Mouse (Mus musculus): ENCODE data around the gene Irs3. TPM values are rescaled to one million over a fixed set of nuclear protein-coding genes. Genes with fewer than 3 reads are reported as not detected.
"Not testable (repeated sequence)": the region's sequence is repeated elsewhere in the genome, so short reads cannot be mapped to it uniquely, and the experiment has no call there.

Irs3 gene
- polyA plus RNA-seq, 1 experiment from 2014 or later: 0.20 TPM

DNA sequence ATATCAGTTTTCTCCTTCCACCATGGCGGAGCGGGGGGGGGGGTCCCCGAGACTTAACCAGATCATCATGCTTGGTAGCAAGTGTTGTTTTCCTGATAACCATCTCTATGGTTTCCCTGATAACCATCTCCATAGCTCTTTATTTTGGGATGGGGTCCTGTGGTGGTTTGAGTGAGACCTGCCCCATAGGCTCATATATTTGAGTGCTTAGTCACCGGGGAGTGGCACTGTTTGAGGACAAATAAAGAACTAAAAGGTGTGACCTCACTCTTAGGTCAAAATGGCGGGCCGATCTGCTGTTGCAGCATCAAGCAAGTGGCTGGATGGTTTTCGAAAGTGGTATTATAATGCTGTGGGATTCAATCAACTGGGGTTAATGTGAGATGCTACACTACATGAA lies 30.2 kb downstream of the Irs3 start:
- Histone ChIP-seq H3K36me3 (no peaks in the 10 kb centered on the region), H3K4me2 (no peak overlapping the region), H3K9me3 (replicated peaks) (no peaks in the 10 kb centered on the region), H3K27me3 (replicated peaks) (no peaks in the 10 kb centered on the region), H3K27ac (ENCODE audit: poor library complexity, severe bottlenecking) (no peak overlapping the region), H3K4me1 (replicated peaks) (peaks cover 40% of the 10 kb centered on the region), H3K9ac (no peak overlapping the region), H3K4me3 (no peak overlapping the region)
- no peak for ATAC-seq (ENCODE audit: insufficient number of reproducible peaks, low FRiP score)
- WGBS: 82% methylated on average over 7 of the region's 7 CpGs

- ATAC-seq (ENCODE audit: insufficient number of reproducible peaks, low FRiP score); H3K4me2 ChIP-seq: not testable (repeated sequence)
- 91% methylated on average over 2 of the region's 2 CpGs for WGBS
Measured at GRCm38 (mm10) chr5:137614921-137615320, 30.6 kb downstream of the Irs3 start.

GRCm38 (mm10) chr5:137613550-137613949 lies 32.0 kb downstream of the Irs3 start, which contains the start of gene Pcolce:
TSS of gene Pcolce (minus strand) at chr5:137613784.
- H3K4me3 ChIP-seq: no peak within 1 kb of the TSS
- H3K9ac ChIP-seq: peak within 1 kb of the TSS; percentile 47; the same call in 1 of the 2 replicates
- no peaks in the 10 kb centered on the region for H3K9me3 ChIP-seq (replicated peaks)
- H3K27me3 ChIP-seq (replicated peaks): 0 out of 2 replicates have a peak, but pooled peaks cover 1% of the 10 kb centered on the region
- H3K36me3 ChIP-seq: no peaks in the 10 kb centered on the region; the same call in 1 of the 2 replicates
- no peak within 1 kb of the TSS for H3K4me2 ChIP-seq
- peak within 1 kb of the TSS; percentile 56 for H3K27ac ChIP-seq (ENCODE audit: poor library complexity, severe bottlenecking)
- WGBS: 26% methylated on average over 11 of the region's 11 CpGs
- no peak for ATAC-seq (ENCODE audit: insufficient number of reproducible peaks, low FRiP score)
- H3K4me1 ChIP-seq (replicated peaks): peaks cover 54% of the 10 kb centered on the region

More at GRCm38 (mm10) chr5:137614921-137615320, 30.6 kb downstream of the Irs3 start:
- H3K36me3 ChIP-seq; H3K9ac ChIP-seq; H3K4me3 ChIP-seq; H3K27ac ChIP-seq (ENCODE audit: poor library complexity, severe bottlenecking); H3K27me3 ChIP-seq (replicated peaks); H3K9me3 ChIP-seq (replicated peaks): not testable (repeated sequence)
- H3K4me1 ChIP-seq (replicated peaks): peaks cover 44% of the 10 kb centered on the region

DNA sequence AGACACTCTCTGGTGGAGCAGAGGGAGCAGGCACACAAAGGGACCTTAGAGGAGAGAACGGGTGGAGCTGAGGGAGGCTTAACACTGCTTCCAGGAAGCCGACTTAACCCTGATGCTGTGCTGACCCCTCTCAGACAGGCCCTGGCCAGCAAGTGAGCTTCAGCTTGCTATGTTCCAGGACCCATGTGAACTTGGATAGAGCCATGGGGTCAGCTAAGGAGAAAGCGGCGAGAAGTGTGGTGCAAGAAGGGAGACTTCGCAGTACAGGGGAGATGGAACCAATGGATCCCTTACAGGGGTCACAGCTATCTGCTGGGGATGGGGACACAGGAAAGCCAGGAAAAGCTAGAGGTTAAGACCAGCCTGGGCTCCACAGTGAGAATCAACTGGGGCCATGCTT lies 32.4 kb downstream of the Irs3 start:
- no peak overlapping the region for H3K4me3 ChIP-seq
- no peaks in the 10 kb centered on the region for H3K9me3 ChIP-seq (replicated peaks)
- H3K36me3 ChIP-seq: peaks cover 2% of the 10 kb centered on the region; the same call in 1 of the 2 replicates
- no peak overlapping the region for H3K9ac ChIP-seq
- peaks cover 59% of the 10 kb centered on the region for H3K4me1 ChIP-seq (replicated peaks)
- no peak for ATAC-seq (ENCODE audit: insufficient number of reproducible peaks, low FRiP score)
- 0 out of 2 replicates have a peak overlapping the region, but pooled peaks have one; percentile 56 for H3K27ac ChIP-seq (ENCODE audit: poor library complexity, severe bottlenecking)
- WGBS: 72% methylated on average over 5 of the region's 5 CpGs
- H3K4me2 ChIP-seq: no peak overlapping the region
- H3K27me3 ChIP-seq (replicated peaks): 0 out of 2 replicates have a peak, but pooled peaks cover 6% of the 10 kb centered on the region

- H3K27ac ChIP-seq (ENCODE audit: poor library complexity, severe bottlenecking): peak overlapping the region; percentile 95
- H3K27me3 ChIP-seq (replicated peaks): peaks cover 15% of the 10 kb centered on the region
- ATAC-seq (ENCODE audit: insufficient number of reproducible peaks, low FRiP score): peak; percentile 46
- 8% methylated on average over 6 of the region's 6 CpGs for WGBS
- H3K9me3 ChIP-seq (replicated peaks): no peaks in the 10 kb centered on the region
- H3K4me3 ChIP-seq: peak overlapping the region; percentile 42
- H3K36me3 ChIP-seq: peaks cover 21% of the 10 kb centered on the region
- H3K9ac ChIP-seq: peak overlapping the region; percentile 68
- H3K4me2 ChIP-seq: peak overlapping the region; percentile 64
- peaks cover 63% of the 10 kb centered on the region for H3K4me1 ChIP-seq (replicated peaks)
Measured at GRCm38 (mm10) chr5:137611245-137611602, 34.3 kb downstream of the Irs3 start.

DNA sequence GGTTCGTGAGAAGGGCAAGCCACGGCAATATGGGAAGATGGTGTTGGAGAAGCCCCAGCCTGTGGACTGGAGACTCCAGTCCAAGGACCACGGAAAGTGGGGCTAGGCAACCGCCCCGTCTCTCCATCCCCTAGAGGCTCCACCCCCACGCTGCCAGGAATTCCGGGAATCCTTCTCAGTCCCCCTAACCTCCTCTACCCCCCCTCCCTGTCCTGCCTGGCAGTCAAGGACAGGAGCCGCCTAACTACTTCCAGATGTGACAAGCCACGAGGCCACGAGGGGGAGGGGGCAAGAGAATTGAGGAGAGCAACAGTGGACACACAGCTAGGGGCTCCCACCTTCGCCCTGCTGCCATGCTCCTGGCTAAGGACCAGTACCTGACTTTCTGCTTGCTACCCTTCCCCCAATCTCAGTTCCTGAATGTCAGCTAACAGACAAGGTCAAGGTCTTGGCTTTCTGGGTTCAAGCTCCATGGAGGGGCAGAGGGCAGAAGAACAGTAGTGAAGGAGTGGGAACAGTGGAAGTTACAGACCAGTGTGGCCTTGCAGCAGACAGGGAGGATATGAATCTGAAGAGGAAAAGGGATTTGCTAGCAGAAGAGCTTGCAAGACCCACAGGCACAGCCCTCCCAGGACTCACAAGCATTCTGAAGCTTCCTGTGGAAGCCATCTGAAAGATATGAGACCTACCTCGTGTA lies 34.8 kb downstream of the Irs3 start:
- H3K9me3 ChIP-seq (replicated peaks): no peaks in the 10 kb centered on the region
- peaks cover 15% of the 10 kb centered on the region for H3K27me3 ChIP-seq (replicated peaks)
- WGBS: 2% methylated on average over 12 of the region's 12 CpGs
- H3K4me3 ChIP-seq: peak overlapping the region; percentile 42
- peak overlapping the region; percentile 95 for H3K27ac ChIP-seq (ENCODE audit: poor library complexity, severe bottlenecking)
- peak; percentile 54 for ATAC-seq (ENCODE audit: insufficient number of reproducible peaks, low FRiP score)
- peak overlapping the region; percentile 64 for H3K4me2 ChIP-seq
- peak overlapping the region; percentile 68 for H3K9ac ChIP-seq
- H3K4me1 ChIP-seq (replicated peaks): peaks cover 63% of the 10 kb centered on the region
- peaks cover 26% of the 10 kb centered on the region for H3K36me3 ChIP-seq

DNA sequence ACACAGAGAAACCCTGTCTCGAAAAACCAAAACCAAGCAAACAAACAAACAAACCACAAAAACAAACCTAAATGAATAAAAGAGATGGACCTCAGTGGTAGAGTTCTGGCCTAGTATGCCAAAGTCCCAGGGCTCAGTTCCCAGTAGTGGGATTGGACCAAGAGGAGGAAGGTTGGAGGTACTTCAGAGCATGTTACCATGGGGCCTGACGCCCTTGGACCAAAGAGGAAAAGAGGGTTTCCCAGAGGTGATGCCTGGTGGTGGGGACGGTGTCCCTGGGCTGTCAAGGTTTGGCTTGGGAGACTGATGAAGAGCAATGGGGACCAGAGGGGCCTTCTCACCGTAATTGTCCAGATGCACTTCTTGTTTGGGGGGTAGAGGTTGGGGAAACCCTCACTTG lies 35.5 kb downstream of the Irs3 start:
- WGBS: 57% methylated on average over 4 of the region's 4 CpGs
- peak overlapping the region; percentile 95 for H3K27ac ChIP-seq (ENCODE audit: poor library complexity, severe bottlenecking)
- peaks cover 32% of the 10 kb centered on the region for H3K36me3 ChIP-seq
- H3K9me3 ChIP-seq (replicated peaks): no peaks in the 10 kb centered on the region
- peak overlapping the region; percentile 39; the same call in 1 of the 2 replicates for H3K9ac ChIP-seq
- H3K4me1 ChIP-seq (replicated peaks): peaks cover 63% of the 10 kb centered on the region
- peaks cover 15% of the 10 kb centered on the region for H3K27me3 ChIP-seq (replicated peaks)
- ATAC-seq (ENCODE audit: insufficient number of reproducible peaks, low FRiP score): no peak
- peak overlapping the region; percentile 42 for H3K4me3 ChIP-seq
- H3K4me2 ChIP-seq: peak overlapping the region; percentile 64

GRCm38 (mm10) chr5:137609292-137609691 lies 36.2 kb downstream of the Irs3 start:
- WGBS: 59% methylated on average over 3 of the region's 3 CpGs
- Histone ChIP-seq H3K4me1 (replicated peaks) (peaks cover 63% of the 10 kb centered on the region), H3K9me3 (replicated peaks) (no peaks in the 10 kb centered on the region), H3K4me2 (peak overlapping the region; percentile 64), H3K27me3 (replicated peaks) (peaks cover 15% of the 10 kb centered on the region), H3K36me3 (peaks cover 38% of the 10 kb centered on the region), H3K27ac (ENCODE audit: poor library complexity, severe bottlenecking) (no peak overlapping the region), H3K4me3 (no peak overlapping the region), H3K9ac (no peak overlapping the region)
- ATAC-seq (ENCODE audit: insufficient number of reproducible peaks, low FRiP score): no peak

GRCm38 (mm10) chr5:137608654-137609190 lies 36.8 kb downstream of the Irs3 start:
- no peak for ATAC-seq (ENCODE audit: insufficient number of reproducible peaks, low FRiP score)
- Histone ChIP-seq H3K36me3 (peaks cover 43% of the 10 kb centered on the region), H3K4me3 (peak overlapping the region; percentile 31), H3K9ac (peak overlapping the region; percentile 64), H3K27ac (ENCODE audit: poor library complexity, severe bottlenecking) (no peak overlapping the region), H3K27me3 (replicated peaks) (peaks cover 15% of the 10 kb centered on the region), H3K4me2 (peak overlapping the region; percentile 62), H3K9me3 (replicated peaks) (no peaks in the 10 kb centered on the region), H3K4me1 (replicated peaks) (peaks cover 57% of the 10 kb centered on the region)
- WGBS: 26% methylated on average over 23 of the region's 23 CpGs

- peaks cover 15% of the 10 kb centered on the region for H3K27me3 ChIP-seq (replicated peaks)
- H3K9ac ChIP-seq: peak overlapping the region; percentile 64
- no peaks in the 10 kb centered on the region for H3K9me3 ChIP-seq (replicated peaks)
- H3K4me1 ChIP-seq (replicated peaks): peaks cover 51% of the 10 kb centered on the region
- ATAC-seq (ENCODE audit: insufficient number of reproducible peaks, low FRiP score): no peak
- 28% methylated on average over 26 of the region's 26 CpGs for WGBS
- H3K4me3 ChIP-seq: peak overlapping the region; percentile 31; the same call in 1 of the 2 replicates
- peaks cover 43% of the 10 kb centered on the region for H3K36me3 ChIP-seq
- H3K4me2 ChIP-seq: peak overlapping the region; percentile 62
- no peak overlapping the region for H3K27ac ChIP-seq (ENCODE audit: poor library complexity, severe bottlenecking)
Measured at GRCm38 (mm10) chr5:137607860-137608653, 37.5 kb downstream of the Irs3 start.

- Histone ChIP-seq H3K36me3 (peaks cover 38% of the 10 kb centered on the region), H3K4me2 (peak overlapping the region; percentile 98), H3K27ac (ENCODE audit: poor library complexity, severe bottlenecking) (peak overlapping the region; percentile 45), H3K4me1 (replicated peaks) (peaks cover 20% of the 10 kb centered on the region), H3K9ac (peak overlapping the region; percentile 63), H3K4me3 (peak overlapping the region; percentile 83), H3K27me3 (replicated peaks) (no peaks in the 10 kb centered on the region), H3K9me3 (replicated peaks) (no peaks in the 10 kb centered on the region)
- under 1% methylated on average over 22 of the region's 22 CpGs for WGBS
- ATAC-seq (ENCODE audit: insufficient number of reproducible peaks, low FRiP score): no peak
Measured at GRCm38 (mm10) chr5:137601365-137601729, 44.2 kb downstream of the Irs3 start.
